Mouse (Mus musculus): ENCODE data around the gene Ccdc12.

The Ccdc12 gene

GRCm38 (mm10) chr9:110742295-110742950, 86.1 kb downstream of the Ccdc12 start:
- DNase-seq (ENCODE audit: low spot score in 2 of 2) = no peak

DNA sequence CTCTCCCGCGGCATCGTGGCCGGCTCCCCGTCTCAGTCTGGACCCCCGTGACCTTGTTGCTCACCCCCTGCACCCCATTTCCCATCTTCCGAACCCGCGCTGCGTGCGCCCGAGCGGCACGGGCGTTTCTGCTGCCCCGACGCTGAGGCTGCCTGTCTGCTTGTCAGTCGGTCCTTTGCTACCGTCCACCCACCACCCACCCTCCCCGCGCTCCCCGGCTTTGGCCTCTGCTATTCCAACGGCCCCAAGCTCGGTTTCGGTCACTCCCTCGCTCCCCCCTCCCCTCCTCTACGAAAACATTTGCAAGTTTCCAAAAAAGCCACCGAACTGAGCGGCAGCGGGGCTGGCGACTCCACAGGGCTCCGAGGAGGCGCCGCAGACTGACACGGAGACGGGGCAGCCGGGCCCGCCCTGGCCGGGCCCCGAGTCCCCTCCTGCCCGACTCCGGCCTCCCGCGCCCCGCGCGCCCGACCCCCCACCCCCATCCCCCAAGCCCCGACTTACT, 86.7 kb downstream of the Ccdc12 start:
- no peak for DNase-seq (ENCODE audit: low spot score in 2 of 2)

GRCm38 (mm10) chr9:110743456-110744323, 87.4 kb downstream of the Ccdc12 start:
- no peak for DNase-seq (ENCODE audit: low spot score in 2 of 2)

GRCm38 (mm10) chr9:110745752-110746151, 89.4 kb downstream of the Ccdc12 start:
- DNase-seq (ENCODE audit: low spot score in 2 of 2) = no peak

- no peak for DNase-seq (ENCODE audit: low spot score in 2 of 2)
Measured at GRCm38 (mm10) chr9:110746238-110746637, 89.9 kb downstream of the Ccdc12 start.

DNA sequence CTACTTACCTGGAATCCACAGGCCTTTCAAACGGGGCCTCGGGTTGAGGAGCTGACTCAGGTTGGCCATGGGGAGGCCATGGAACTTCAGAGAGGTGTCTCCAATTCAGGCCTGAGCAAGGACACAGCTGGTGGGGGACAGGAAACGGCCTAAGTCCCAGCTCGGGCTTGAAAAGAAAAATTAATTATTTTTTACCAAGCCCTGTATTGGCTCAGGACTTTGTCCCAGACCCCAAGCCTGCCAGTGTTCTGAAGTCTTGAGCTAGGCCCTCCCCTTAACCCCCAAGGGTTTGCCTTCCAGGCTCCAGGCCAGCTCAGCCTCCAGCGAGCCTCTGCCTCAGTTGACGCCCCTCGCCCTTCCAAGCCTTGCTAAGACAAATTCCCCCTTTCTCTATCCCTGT, 90.7 kb downstream of the Ccdc12 start, which contains the start of gene Pth1r:
Gene Pth1r, minus strand, starts transcription at position 185 of the 400 bp plus-strand sequence.
- no peak for DNase-seq (ENCODE audit: low spot score in 2 of 2)

GRCm38 (mm10) chr9:110748451-110748850, 92.1 kb downstream of the Ccdc12 start:
- DNase-seq (ENCODE audit: low spot score in 2 of 2) = no peak

DNA sequence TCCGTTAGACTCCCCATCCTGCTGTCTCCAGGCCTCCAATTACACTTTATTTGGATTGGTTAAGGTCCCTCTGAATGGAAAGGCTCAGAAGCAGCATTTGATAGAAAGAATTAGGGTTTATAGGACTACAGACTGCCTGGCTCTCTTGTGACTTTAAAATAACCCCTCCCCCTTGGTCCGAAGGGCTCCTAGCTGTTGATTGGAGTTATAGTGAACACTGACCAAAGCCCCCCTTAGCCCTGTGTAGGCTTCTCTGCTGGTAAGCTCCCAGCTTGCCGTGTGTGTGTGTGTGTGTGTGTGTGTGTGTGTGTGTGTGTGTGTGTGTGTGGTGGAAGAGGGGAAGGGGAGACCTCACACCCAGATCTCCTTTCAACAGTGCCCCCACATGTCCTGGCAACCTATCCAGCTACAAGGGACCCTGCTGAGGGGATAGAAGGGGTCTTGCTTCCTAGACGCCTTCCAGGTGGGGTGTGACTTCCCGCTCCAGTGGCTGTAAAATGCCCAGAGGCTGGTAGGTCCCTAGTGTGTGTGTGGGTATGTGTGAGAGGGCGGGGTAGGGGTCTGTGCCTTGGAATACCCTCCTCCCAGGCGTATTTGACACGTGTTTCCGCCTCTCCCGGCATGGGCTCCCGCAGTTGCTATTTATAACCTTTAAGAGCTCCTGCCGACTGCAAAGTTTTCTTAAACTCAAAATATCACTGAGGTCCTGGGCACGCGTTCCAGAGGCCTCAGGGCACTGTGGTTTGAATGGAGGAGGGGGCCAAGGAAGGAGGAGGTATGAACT, 94.3 kb downstream of the Ccdc12 start:
- no peak for DNase-seq (ENCODE audit: low spot score in 2 of 2)

GRCm38 (mm10) chr9:110751412-110751811, 95.1 kb downstream of the Ccdc12 start:
- DNase-seq (ENCODE audit: low spot score in 2 of 2) = no peak

GRCm38 (mm10) chr9:110752917-110753435, 96.7 kb downstream of the Ccdc12 start:
- DNase-seq (ENCODE audit: low spot score in 2 of 2) = no peak

DNA sequence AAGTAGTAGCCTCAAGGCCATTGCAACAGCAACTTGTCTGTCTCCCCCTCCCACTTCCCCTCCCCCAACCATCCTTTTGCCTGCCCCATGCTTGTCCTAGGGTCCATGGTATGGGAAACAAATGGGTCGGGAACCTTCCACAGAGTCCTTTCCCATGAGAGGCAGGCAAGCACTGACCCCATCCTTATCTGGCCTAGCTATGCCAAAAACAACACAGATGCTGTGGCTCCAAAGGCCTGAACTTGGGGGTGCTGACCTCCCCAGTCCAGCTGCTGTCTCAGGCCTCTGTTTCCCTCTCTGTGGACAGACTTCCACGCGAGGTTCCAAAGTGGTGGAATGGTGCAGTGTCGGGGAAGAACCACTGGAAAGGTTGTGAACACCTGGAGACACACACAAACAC, 97.5 kb downstream of the Ccdc12 start:
- DNase-seq (ENCODE audit: low spot score in 2 of 2) = no peak

DNA sequence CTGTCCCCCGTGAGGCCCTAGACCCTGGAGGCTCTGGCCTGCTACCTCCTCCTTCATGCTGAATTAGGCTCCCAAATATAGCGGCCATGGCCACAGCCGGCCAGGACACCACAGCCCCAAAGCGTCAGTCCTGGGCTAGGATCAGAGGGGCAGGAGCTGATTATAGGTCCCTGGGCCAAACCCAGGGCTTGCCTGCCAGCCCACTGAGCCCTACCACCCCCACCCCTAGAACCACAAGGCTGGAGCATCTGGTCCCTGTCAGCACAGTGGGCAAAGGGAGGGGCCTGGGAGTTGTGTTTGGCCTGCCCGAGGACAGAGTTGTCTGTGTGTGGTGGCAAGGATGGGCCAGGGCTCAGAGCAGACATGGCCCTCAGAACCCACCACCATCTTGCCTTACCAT, 101.5 kb downstream of the Ccdc12 start:
- no peak for DNase-seq (ENCODE audit: low spot score in 2 of 2)

DNA sequence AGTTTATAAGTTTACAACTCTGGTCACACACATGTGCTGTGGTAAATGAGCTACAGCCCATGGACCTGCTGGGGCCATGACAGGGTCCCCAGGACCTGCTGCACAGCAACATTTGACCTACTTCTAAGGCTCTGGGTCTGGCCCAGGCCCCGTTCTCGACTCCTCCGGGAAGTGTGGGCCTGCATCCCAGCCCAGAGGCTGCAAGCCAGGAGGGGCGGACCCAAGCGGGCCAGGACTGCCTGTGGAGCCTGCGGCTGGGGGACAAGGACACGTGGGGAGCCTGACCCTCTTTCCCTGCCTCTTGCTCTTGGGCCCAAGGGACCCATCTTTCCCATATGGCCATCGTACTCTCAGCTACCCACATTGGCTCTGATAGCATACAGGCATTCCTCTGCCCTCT, 102.3 kb downstream of the Ccdc12 start:
- peak; percentile 64 to 77 for DNase-seq (ENCODE audit: low spot score in 2 of 2)

- peak in 1 of 2 experiments; percentile 61 for DNase-seq (ENCODE audit: low spot score in 2 of 2)
Measured at GRCm38 (mm10) chr9:110759265-110759664, 103.0 kb downstream of the Ccdc12 start.

GRCm38 (mm10) chr9:110760886-110761285, 104.6 kb downstream of the Ccdc12 start:
- no peak for DNase-seq (ENCODE audit: low spot score in 2 of 2)
